Mouse (Mus musculus) frontal cortex, postnatal 14 days (tissue): ENCODE data around the gene Hao1.

Experiments used
- DNase-seq, 2 experiments: peaks; one replicate each; pipeline ENCODE4 v3.0.0; 2022; ENCODE audit warnings: low spot score in 2 of 2

The Hao1 gene

GRCm38 (mm10) chr2:134554221-134554727 lies at the start of gene Hao1:
Gene Hao1, minus strand, starts transcription at chr2:134554368.
- DNase-seq: no peak

- no peak for DNase-seq
These were observed 37.0 kb upstream of the Hao1 start for GRCm38 (mm10) chr2:134591081-134591694.

- DNase-seq: no peak
These were observed 31.1 kb upstream of the Hao1 start for GRCm38 (mm10) chr2:134585243-134585642.

- no peak for DNase-seq
These were observed 5.3 kb upstream of the Hao1 start for GRCm38 (mm10) chr2:134559422-134559821.

- no peak for DNase-seq
These were observed 1.8 kb downstream of the Hao1 start for GRCm38 (mm10) chr2:134552358-134552757.

GRCm38 (mm10) chr2:134549770-134550169 lies 4.4 kb downstream of the Hao1 start:
- DNase-seq: peak; percentile 13 to 53

- DNase-seq: no peak
These were observed 9.1 kb downstream of the Hao1 start for GRCm38 (mm10) chr2:134545116-134545515.

- no peak for DNase-seq
These were observed 9.7 kb downstream of the Hao1 start for GRCm38 (mm10) chr2:134544321-134545065.

- no peak for DNase-seq
These were observed 10.7 kb downstream of the Hao1 start for GRCm38 (mm10) chr2:134543501-134543900.

- no peak for DNase-seq
These were observed 13.1 kb downstream of the Hao1 start for GRCm38 (mm10) chr2:134541019-134541418.

- no peak for DNase-seq
These were observed 15.7 kb downstream of the Hao1 start for GRCm38 (mm10) chr2:134538451-134538850.

GRCm38 (mm10) chr2:134528122-134528810 lies 25.9 kb downstream of the Hao1 start:
- no peak for DNase-seq

- DNase-seq: no peak
These were observed 26.6 kb downstream of the Hao1 start for GRCm38 (mm10) chr2:134527419-134528114.

- DNase-seq: no peak
These were observed 36.1 kb downstream of the Hao1 start for GRCm38 (mm10) chr2:134518042-134518441.

GRCm38 (mm10) chr2:134499777-134500176 lies 54.4 kb downstream of the Hao1 start:
- DNase-seq: no peak

- no peak for DNase-seq
These were observed 55.7 kb downstream of the Hao1 start for GRCm38 (mm10) chr2:134498450-134498849.

GRCm38 (mm10) chr2:134488671-134489070 lies 65.5 kb downstream of the Hao1 start:
- DNase-seq: no peak

GRCm38 (mm10) chr2:134486055-134486834 lies 67.9 kb downstream of the Hao1 start:
- DNase-seq: no peak

GRCm38 (mm10) chr2:134482683-134483082 lies 71.5 kb downstream of the Hao1 start:
- DNase-seq: no peak

GRCm38 (mm10) chr2:134481759-134482158 lies 72.4 kb downstream of the Hao1 start:
- peak; percentile 42 to 67 for DNase-seq

- no peak for DNase-seq
These were observed 73.0 kb downstream of the Hao1 start for GRCm38 (mm10) chr2:134481174-134481573.
